23 mouse cellular contexts compared by ENCODE assay signal in genomic region chr16:19065543-19066141, GRCm38 (mm10).
A peak's percentile ranks its signal among the peaks of the same experiment; 100 is the strongest.
DNase-seq lines count a peak whose midpoint lies in the region; ATAC-seq and TF ChIP-seq lines count a peak whose summit lies in the region.
"Had no signal": no experiment of that assay in that cellular context is flagged by ENCODE, and none has a peak within 500 bp of the region (broad histone marks: within the 10 kb centered on the region; RNA-seq: fewer than 3 reads in every experiment).

No protein-coding gene starts in this region.

- peaks cover 14% of the 10 kb centered on the region for H3K36me3 ChIP-seq in spleen, adult 2 months (ENCODE audit: control insufficient read depth, insufficient read depth, low read length)
- H3K36me3 ChIP-seq in hindbrain, postnatal 0 days (ENCODE audit: insufficient read depth, low read length): no peaks in the 10 kb centered on the region
- H3K36me3 ChIP-seq: embryonic facial prominence, embryonic 13.5 days; embryonic facial prominence, embryonic 15.5 days; forebrain, embryonic 10.5 days; forebrain, embryonic 12.5 days had no signal

- H3K27ac ChIP-seq in spleen, adult 2 months (ENCODE audit: insufficient read depth, low read length): peak overlapping the region; percentile 98
- peak overlapping the region; percentile 76 for H3K27ac ChIP-seq in bone marrow, adult 2 months (ENCODE audit: control insufficient read depth, insufficient read depth, low read depth, low read length, poor library complexity)
- H3K27ac ChIP-seq in hindbrain, postnatal 0 days: no peak overlapping the region
- H3K27ac ChIP-seq: embryonic facial prominence, embryonic 13.5 days; embryonic facial prominence, embryonic 15.5 days; forebrain, embryonic 10.5 days; forebrain, embryonic 12.5 days had no signal

- H3K27me3 ChIP-seq in spleen, adult 2 months (ENCODE audit: control insufficient read depth, insufficient read depth, low read length): no peaks in the 10 kb centered on the region
- no peaks in the 10 kb centered on the region for H3K27me3 ChIP-seq in hindbrain, postnatal 0 days (ENCODE audit: insufficient read depth, low read length)
- H3K27me3 ChIP-seq: embryonic facial prominence, embryonic 13.5 days; embryonic facial prominence, embryonic 15.5 days; forebrain, embryonic 12.5 days had no signal

- DNase-seq in spleen, adult 2 months (ENCODE audit: low read depth in 1 of 2, low spot score in 2 of 2): no peak
- no peak for DNase-seq in spleen, adult 12 weeks (ENCODE audit: low spot score)
- no peak for DNase-seq in adrenal gland, postnatal 4 days (ENCODE audit: low spot score in 2 of 2)
- no peak for DNase-seq in hindbrain, postnatal 0 days (ENCODE audit: low spot score)
- DNase-seq: adrenal gland, adult 2 months; adrenal gland, postnatal 10 days; adrenal gland, postnatal 25 days; cerebellum, adult 11 months; cerebellum, adult 18-20 months; cerebellum, adult 8-10 months; cerebellum, adult 9-11 months; cerebellum, postnatal 14 days; cerebellum, postnatal 36 days; embryo, embryonic 11 days had no signal

- peak overlapping the region; percentile 63 for H3K4me3 ChIP-seq in spleen, adult 2 months (ENCODE audit: extremely low read depth, insufficient read depth, insufficient read length)
- no peak overlapping the region for H3K4me3 ChIP-seq in bone marrow, adult 2 months (replicated peaks; ENCODE audit: control insufficient read depth, low read depth, low read length)
- no peak overlapping the region for H3K4me3 ChIP-seq in hindbrain, postnatal 0 days (ENCODE audit: low read length)
- H3K4me3 ChIP-seq: embryonic facial prominence, embryonic 13.5 days; embryonic facial prominence, embryonic 15.5 days; erythroblast, embryonic 14.5 days; forebrain, embryonic 10.5 days; forebrain, embryonic 12.5 days had no signal

- WGBS in spleen, adult 2 months: 61% methylated on average over 2 of the region's 2 CpGs
- 65% methylated on average over 2 of the region's 2 CpGs for WGBS in bone marrow, adult 2 months
- 81% methylated on average over 2 of the region's 2 CpGs for WGBS in hindbrain, postnatal 0 days

- no peak for TF ChIP-seq POLR2A in spleen, adult 2 months (IDR thresholded peaks at IDR 0.05; ENCODE audit: low read depth, low read length)
- TF ChIP-seq POLR2A in bone marrow, adult 2 months (IDR thresholded peaks at IDR 0.05; ENCODE audit: borderline replicate concordance, control insufficient read depth, low read depth, low read length): no peak

- no peak overlapping the region for H3K9ac ChIP-seq in hindbrain, postnatal 0 days (replicated peaks; ENCODE audit: low read length)
- H3K9ac ChIP-seq: embryonic facial prominence, embryonic 13.5 days; embryonic facial prominence, embryonic 15.5 days; forebrain, embryonic 12.5 days had no signal

- no peak for ATAC-seq in hindbrain, postnatal 0 days
- ATAC-seq: CD4-positive, CD25-positive, alpha-beta regulatory T cell, adult 4 months; forebrain, embryonic 14.5 days; forebrain, embryonic 16.5 days had no signal

- H3K4me1 ChIP-seq in spleen, adult 2 months (ENCODE audit: control insufficient read depth, insufficient read depth, insufficient read length): peaks cover 6% of the 10 kb centered on the region; the same call in 1 of the 2 replicates
- no peaks in the 10 kb centered on the region for H3K4me1 ChIP-seq in bone marrow, adult 2 months (ENCODE audit: control insufficient read depth, insufficient read depth, low read length)
- H3K4me1 ChIP-seq in hindbrain, postnatal 0 days (ENCODE audit: insufficient read depth, low read length): no peaks in the 10 kb centered on the region
- H3K4me1 ChIP-seq: embryonic facial prominence, embryonic 13.5 days; embryonic facial prominence, embryonic 15.5 days; forebrain, embryonic 10.5 days; forebrain, embryonic 12.5 days had no signal

- H3K9me3 ChIP-seq in hindbrain, postnatal 0 days (ENCODE audit: low read length): no peaks in the 10 kb centered on the region
- H3K9me3 ChIP-seq: embryonic facial prominence, embryonic 13.5 days; embryonic facial prominence, embryonic 15.5 days; forebrain, embryonic 12.5 days had no signal

- no peak for TF ChIP-seq CTCF in spleen, adult 2 months (IDR thresholded peaks at IDR 0.05; ENCODE audit: extremely low read depth, insufficient read depth, insufficient read length, insufficient replicate concordance)
- TF ChIP-seq CTCF in bone marrow, adult 2 months (IDR thresholded peaks at IDR 0.05; ENCODE audit: control insufficient read depth, insufficient read depth, low read length): no peak
- no peak for TF ChIP-seq CTCF in hindbrain, postnatal 0 days (IDR thresholded peaks at IDR 0.05; ENCODE audit: low read depth)

- no peak overlapping the region for H3K4me2 ChIP-seq in hindbrain, postnatal 0 days (ENCODE audit: low read depth, low read length)
- H3K4me2 ChIP-seq: embryonic facial prominence, embryonic 13.5 days; embryonic facial prominence, embryonic 15.5 days; forebrain, embryonic 12.5 days had no signal
